9 mouse cellular contexts compared by ENCODE assay signal in the genomic region with DNA sequence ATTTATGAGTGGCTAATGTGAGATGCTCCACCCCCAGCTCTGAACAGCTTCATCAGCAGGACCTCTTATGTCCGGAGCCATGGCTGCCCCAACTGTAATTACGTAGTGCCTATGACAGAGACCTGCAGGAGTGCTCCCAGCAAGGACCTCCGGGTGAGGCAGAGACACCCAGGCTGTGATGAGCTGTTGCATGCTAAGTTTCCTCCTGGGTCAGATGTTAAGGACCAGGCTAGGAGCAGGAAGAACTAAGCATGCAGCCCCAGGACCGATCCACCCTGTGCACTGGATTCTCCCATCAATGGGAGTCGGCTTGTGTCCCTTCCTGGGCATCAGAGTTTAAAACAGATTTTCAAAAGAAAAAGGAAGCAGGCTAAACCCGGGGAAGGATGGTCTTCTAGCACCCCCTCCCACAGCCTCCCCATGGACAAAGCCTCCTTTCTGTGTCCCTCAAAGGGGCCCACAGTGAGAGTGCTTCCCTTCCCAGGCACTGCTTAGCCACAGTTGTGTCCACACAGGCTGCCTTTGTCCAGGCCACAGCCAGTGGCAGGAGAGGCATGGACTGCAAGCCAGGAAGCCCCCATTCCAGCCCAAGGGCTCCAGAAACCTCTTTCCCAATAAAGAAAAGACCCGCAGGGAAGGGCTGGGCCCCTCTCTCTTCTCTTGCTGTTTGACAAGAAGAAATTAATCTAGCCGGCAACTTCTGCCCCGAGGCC. TPM values are rescaled to one million over a fixed set of nuclear protein-coding genes. Genes with fewer than 3 reads are reported as not detected.
DNase-seq lines count a peak whose midpoint lies in the region; ATAC-seq lines count a peak whose summit lies in the region.
"Had no signal": no experiment of that assay in that cellular context is flagged by ENCODE, and none has a peak within 500 bp of the region (broad histone marks: within the 10 kb centered on the region; RNA-seq: fewer than 3 reads in every experiment).

No protein-coding gene starts in this region.

- H3K4me3 ChIP-seq in heart, embryonic 14.5 days (ENCODE audit: control insufficient read depth in 1 of 2, insufficient read depth in 1 of 2, low read depth in 1 of 2, low read length in 2 of 2) = no peak overlapping the region
- H3K4me3 ChIP-seq in embryonic facial prominence, embryonic 12.5 days = no peak overlapping the region
- no peak overlapping the region for H3K4me3 ChIP-seq in neural tube, embryonic 13.5 days
- H3K4me3 ChIP-seq: heart, embryonic 15.5 days had no signal

- no peak for DNase-seq in heart, postnatal 25 days (ENCODE audit: low spot score)
- peak; percentile 67 to 82 for DNase-seq in layer of hippocampus, adult 8-10 months (ENCODE audit: low spot score in 2 of 2)
- DNase-seq in adrenal gland, adult 18-20 months (ENCODE audit: low spot score in 2 of 2) = no peak
- no peak for DNase-seq in gastrocnemius, postnatal 36 days
- no peak for DNase-seq in ovary, adult 18-20 months (ENCODE audit: low spot score)

- H3K9me3 ChIP-seq in heart, embryonic 14.5 days (ENCODE audit: control insufficient read depth, low read length) = peaks cover 4% of the 10 kb centered on the region; the same call in 1 of the 2 replicates
- H3K9me3 ChIP-seq in embryonic facial prominence, embryonic 12.5 days = no peaks in the 10 kb centered on the region
- H3K9me3 ChIP-seq in neural tube, embryonic 13.5 days = no peaks in the 10 kb centered on the region
- H3K9me3 ChIP-seq: heart, embryonic 15.5 days had no signal

- intact Hi-C loops in heart, postnatal 25 days (cut with DNase I) = no loop called here
- intact Hi-C loops in gastrocnemius, postnatal 36 days (cut with DNase I) = no loop called here

- WGBS in heart, embryonic 14.5 days = 71% methylated on average over 9 of the region's 9 CpGs
- WGBS in embryonic facial prominence, embryonic 12.5 days = 22% methylated on average over 9 of the region's 9 CpGs
- WGBS in neural tube, embryonic 13.5 days = 26% methylated on average over 9 of the region's 9 CpGs

- H3K27me3 ChIP-seq in heart, embryonic 14.5 days (ENCODE audit: control insufficient read depth, insufficient read depth, low read length) = no peaks in the 10 kb centered on the region
- H3K27me3 ChIP-seq in embryonic facial prominence, embryonic 12.5 days = no peaks in the 10 kb centered on the region
- H3K27me3 ChIP-seq in neural tube, embryonic 13.5 days = no peaks in the 10 kb centered on the region
- H3K27me3 ChIP-seq: heart, embryonic 15.5 days had no signal

- H3K4me2 ChIP-seq in heart, embryonic 14.5 days (ENCODE audit: low read length) = no peak overlapping the region
- H3K4me2 ChIP-seq in embryonic facial prominence, embryonic 12.5 days (replicated peaks) = no peak overlapping the region
- no peak overlapping the region for H3K4me2 ChIP-seq in neural tube, embryonic 13.5 days
- H3K4me2 ChIP-seq: heart, embryonic 15.5 days had no signal

- peaks cover 13% of the 10 kb centered on the region; the same call in 1 of the 2 replicates for H3K36me3 ChIP-seq in heart, embryonic 14.5 days (ENCODE audit: control insufficient read depth, insufficient read depth, low read length)
- H3K36me3 ChIP-seq in embryonic facial prominence, embryonic 12.5 days = peaks cover 5% of the 10 kb centered on the region; the same call in 1 of the 2 replicates
- H3K36me3 ChIP-seq in neural tube, embryonic 13.5 days = peaks cover 9% of the 10 kb centered on the region

- ATAC-seq in heart, embryonic 14.5 days (ENCODE audit: insufficient number of reproducible peaks, insufficient read depth, low FRiP score, low read depth) = no peak
- ATAC-seq in embryonic facial prominence, embryonic 12.5 days (ENCODE audit: insufficient number of reproducible peaks, insufficient read depth, low FRiP score, low TSS enrichment) = no peak
- peak; percentile 77 for ATAC-seq in neural tube, embryonic 13.5 days (ENCODE audit: low read depth)

- H3K9ac ChIP-seq in heart, embryonic 14.5 days (ENCODE audit: low read length) = peak overlapping the region; percentile 30
- no peak overlapping the region for H3K9ac ChIP-seq in embryonic facial prominence, embryonic 12.5 days
- H3K9ac ChIP-seq in neural tube, embryonic 13.5 days = peak overlapping the region; percentile 31; the same call in 1 of the 2 replicates
- H3K9ac ChIP-seq: heart, embryonic 15.5 days had no signal

- H3K27ac ChIP-seq in heart, embryonic 14.5 days (replicated peaks in 1 of 2; ENCODE audit: control insufficient read depth in 1 of 2, insufficient read depth in 1 of 2, low read depth in 2 of 2, low read length in 2 of 2) = peak overlapping the region in 1 of 2 experiments; percentile 24; a peak in 1 of 4 replicates
- H3K27ac ChIP-seq in embryonic facial prominence, embryonic 12.5 days = peak overlapping the region; percentile 80
- H3K27ac ChIP-seq in neural tube, embryonic 13.5 days (replicated peaks) = peak overlapping the region; percentile 85

- H3K4me1 ChIP-seq in heart, embryonic 14.5 days (ENCODE audit: control insufficient read depth in 2 of 2, insufficient read depth in 2 of 2, low read length in 2 of 2) = peaks cover 20 to 27% of the 10 kb centered on the region in 2 experiments
- peaks cover 28% of the 10 kb centered on the region for H3K4me1 ChIP-seq in embryonic facial prominence, embryonic 12.5 days
- peaks cover 39% of the 10 kb centered on the region for H3K4me1 ChIP-seq in neural tube, embryonic 13.5 days (replicated peaks)

RNA-seq across cellular contexts. Expression of gene Rasa3, which starts 54.2 kb away (rescaled TPM):
- polyA plus RNA-seq in heart, embryonic 14.5 days (2014; fragmentation: Nextera tagmentation; extraction: Ambion mirVana) = 20.9 and 24.9 TPM in 2 replicates
- 10 to 100 TPM; 14.8 to 19.8 TPM for total RNA-seq in heart, postnatal 25 days (2021)
- polyA plus RNA-seq in embryonic facial prominence, embryonic 12.5 days (2016; fragmentation: Nextera tagmentation; extraction: Ambion mirVana) = 26.1 and 26.3 TPM in 2 replicates
- 10 to 100 TPM; 62.7 to 74.3 (median 68.2) TPM for total RNA-seq in layer of hippocampus, adult 8-10 months (2022)
- 28.3 and 30.7 TPM in 2 replicates for polyA plus RNA-seq in neural tube, embryonic 13.5 days (2015; fragmentation: Nextera tagmentation; extraction: Ambion mirVana)
- 10 to 100 TPM; 19.1 to 30.6 TPM for total RNA-seq in adrenal gland, adult 18-20 months (2021)
- total RNA-seq in gastrocnemius, postnatal 36 days (2021) = 10 to 100 TPM in 1 of 2 experiments, 1 to 10 TPM in 1; 7.5 to 11.8 TPM

Comparison
In these comparisons a context has a peak if more than half of its experiments do, and no peak if none do; other contexts are left out.
1. DNase-seq: peak in layer of hippocampus, adult 8-10 months (2 of 2); none in heart, postnatal 25 days (single experiment), adrenal gland, adult 18-20 months (0 of 2), gastrocnemius, postnatal 36 days (0 of 2) and ovary, adult 18-20 months (single experiment).